Mouse (Mus musculus) liver, embryonic 14.5 days (tissue): ENCODE measurements around the gene Pbp2.

Experiments
- CTCF ChIP-seq: IDR thresholded peaks from 2 replicates; pipeline ENCODE4 v1.5.1; 2016; ENCODE audit warnings: antibody characterized with exemption, low read depth, control low read depth
- EP300 ChIP-seq: IDR thresholded peaks from 2 replicates; pipeline ENCODE4 v1.6.1; 2016; ENCODE audit warnings: antibody characterized with exemption, low read depth

DNA sequence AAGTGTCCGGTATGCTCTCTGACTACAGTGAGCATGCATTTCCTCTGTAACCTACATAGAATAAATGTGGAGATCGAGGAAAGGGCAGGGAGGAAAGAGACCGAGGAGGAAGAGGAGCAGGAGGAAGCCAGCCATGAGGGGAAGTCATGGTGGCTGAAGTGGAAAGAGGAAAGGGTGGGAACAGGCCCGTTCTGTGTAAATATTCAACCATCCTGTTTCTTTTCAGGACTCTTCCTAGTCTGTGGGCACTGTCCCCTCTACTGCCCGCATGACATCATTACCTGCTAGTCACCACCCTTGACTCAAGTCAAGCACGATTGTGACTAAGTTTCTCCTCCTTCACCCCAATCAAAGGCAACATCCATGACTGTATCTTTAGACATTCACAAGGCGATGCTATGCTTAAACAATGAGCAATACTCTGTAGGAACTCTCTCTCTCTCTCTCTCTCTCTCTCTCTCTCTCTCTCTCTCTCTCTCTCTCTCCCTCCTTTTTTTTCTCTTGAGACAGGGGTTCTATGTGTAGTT lies 11.1 kb downstream of the Pbp2 start:
- TF ChIP-seq CTCF (no peak), EP300 (no peak)
